Mouse (Mus musculus): ENCODE results near the gene Rpl21. TPM values are rescaled to one million over a fixed set of nuclear protein-coding genes. Genes with fewer than 3 reads are reported as not detected.

The Rpl21 gene
- polyA plus RNA-seq, 1 experiment, result 519 TPM

GRCm38 (mm10) chr5:146883053-146883452, 50.4 kb downstream of the Rpl21 start:
- Histone ChIP-seq H3K4me2 (ENCODE audit: low read depth) (no peak overlapping the region), H3K36me3 (ENCODE audit: control insufficient read depth, insufficient read depth) (no peaks in the 10 kb centered on the region), H3K27me3 (ENCODE audit: control insufficient read depth, insufficient read depth, insufficient read length) (no peaks in the 10 kb centered on the region), H3ac (ENCODE audit: control insufficient read depth, insufficient read length) (no peak overlapping the region), H3K79me2 (ENCODE audit: control insufficient read depth, insufficient read depth) (no peaks in the 10 kb centered on the region), H3K4me3 (no peak overlapping the region)
- TF ChIP-seq CEBPB (IDR thresholded peaks at IDR 0.05; ENCODE audit: insufficient read depth, poor library complexity, severe bottlenecking) (no peak), POLR2A (IDR thresholded peaks at IDR 0.05; ENCODE audit: insufficient read length, low read depth) (no peak), MYOG (IDR thresholded peaks at IDR 0.05; ENCODE audit: control insufficient read depth in 1 of 3, insufficient read depth in 1 of 3, insufficient read length in 2 of 3, low read depth in 2 of 3) (no peak), REST (IDR thresholded peaks at IDR 0.05; ENCODE audit: insufficient read depth, insufficient read length) (no peak), TCF3 (IDR thresholded peaks at IDR 0.05; ENCODE audit: insufficient read length, low read depth) (no peak), E2F4 (IDR thresholded peaks at IDR 0.05; ENCODE audit: insufficient read depth) (no peak), POLR2AphosphoS2 (IDR thresholded peaks at IDR 0.05; ENCODE audit: insufficient read length, low read depth) (no peak), MYOD1 (IDR thresholded peaks at IDR 0.05; ENCODE audit: control insufficient read depth in 1 of 3, insufficient read length in 2 of 3, low read depth in 2 of 3) (no peak), TCF12 (IDR thresholded peaks at IDR 0.05; ENCODE audit: insufficient read depth, poor library complexity, severe bottlenecking) (no peak), USF1 (IDR thresholded peaks at IDR 0.05; ENCODE audit: low read depth) (no peak), SRF (IDR thresholded peaks at IDR 0.05; ENCODE audit: control insufficient read depth, insufficient read length, low read depth) (no peak)

DNA sequence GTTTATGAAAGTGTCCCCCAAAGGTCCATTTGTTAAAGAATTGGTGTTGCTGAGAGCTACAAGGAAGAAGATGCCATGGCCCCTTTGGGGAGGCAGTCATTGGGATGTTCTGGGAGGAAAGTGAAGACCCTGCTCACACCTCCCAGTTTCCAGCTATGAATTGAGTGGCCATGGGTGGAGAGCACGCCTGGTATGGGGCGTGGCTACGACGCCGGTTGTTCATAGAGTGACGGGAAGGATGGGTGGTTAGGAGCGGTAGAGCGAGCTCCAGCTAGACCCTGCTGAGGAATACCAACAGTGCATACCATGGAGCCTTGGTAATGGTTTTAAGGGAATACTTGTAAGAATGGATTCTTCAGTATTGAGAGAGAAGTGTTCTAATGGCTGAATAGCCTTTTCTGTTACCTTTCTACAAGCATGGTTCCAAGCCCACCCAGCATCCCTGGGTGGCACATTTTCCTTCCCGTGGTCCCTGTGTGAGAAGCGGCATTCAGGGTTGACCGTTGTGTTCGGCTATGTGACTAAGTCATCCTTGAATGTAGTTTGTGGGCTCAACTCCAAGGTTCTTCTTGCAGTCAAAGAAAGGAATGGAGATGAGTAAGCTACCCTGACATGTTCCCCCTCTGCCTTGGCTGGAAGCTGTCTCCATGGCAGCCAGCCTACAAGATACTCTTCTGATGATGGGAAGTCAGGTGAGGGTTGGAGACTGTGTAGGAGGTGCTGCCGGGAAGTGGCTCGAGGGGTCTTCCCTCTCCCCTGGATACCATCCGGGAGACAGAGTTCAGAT, 51.0 kb downstream of the Rpl21 start:
- no peak for TF ChIP-seq POLR2A (IDR thresholded peaks at IDR 0.05; ENCODE audit: insufficient read length, low read depth)

More for the DNA sequence above, 51.0 kb downstream of the Rpl21 start:
- Histone ChIP-seq H3K27me3 (ENCODE audit: control insufficient read depth, insufficient read depth, insufficient read length) (no peaks in the 10 kb centered on the region), H3K4me3 (no peak overlapping the region), H3ac (ENCODE audit: control insufficient read depth, insufficient read length) (no peak overlapping the region), H3K36me3 (ENCODE audit: control insufficient read depth, insufficient read depth) (no peaks in the 10 kb centered on the region), H3K79me2 (ENCODE audit: control insufficient read depth, insufficient read depth) (no peaks in the 10 kb centered on the region), H3K4me2 (ENCODE audit: low read depth) (no peak overlapping the region)

Other genes with a start within 250 kb of the Rpl21 start
- gene Gpr12, start 247.7 kb upstream of the Rpl21 start, polyA plus RNA-seq (2012; fragmentation: generic; extraction: Trizol), result not detected
- gene Usp12, start 37.9 kb upstream of the Rpl21 start, polyA plus RNA-seq (2012; fragmentation: generic; extraction: Trizol), result 11.9 TPM
- 1.3 TPM for gene Rasl11a, start 12.2 kb downstream of the Rpl21 start, polyA plus RNA-seq (2012; fragmentation: generic; extraction: Trizol)
- 49.9 TPM for gene Gtf3a, start 115.8 kb downstream of the Rpl21 start, polyA plus RNA-seq (2012; fragmentation: generic; extraction: Trizol)
- gene Mtif3, start 130.9 kb downstream of the Rpl21 start, polyA plus RNA-seq (2012; fragmentation: generic; extraction: Trizol), result 23.7 TPM
- 2.2 TPM for gene Lnx2, start 243.7 kb downstream of the Rpl21 start, polyA plus RNA-seq (2012; fragmentation: generic; extraction: Trizol)
- gene Polr1d, start 244.2 kb downstream of the Rpl21 start, polyA plus RNA-seq (2012; fragmentation: generic; extraction: Trizol), result 92.4 TPM